ENCODE assay signal across 14 mouse cellular contexts in genomic region chr1:182254618-182255017, GRCm38 (mm10). TPM values are rescaled to one million over a fixed set of nuclear protein-coding genes. Genes with fewer than 3 reads are reported as not detected.
DNase-seq lines count a peak whose midpoint lies in the region; TF ChIP-seq lines count a peak whose summit lies in the region.
"Had no signal": no experiment of that assay in that cellular context is flagged by ENCODE, and none has a peak within 500 bp of the region (broad histone marks: within the 10 kb centered on the region; RNA-seq: fewer than 3 reads in every experiment).

No protein-coding gene starts in this region.

- no peak for TF ChIP-seq CTCF in small intestine, adult 2 months (IDR thresholded peaks at IDR 0.05; ENCODE audit: extremely low read depth, insufficient read length, insufficient replicate concordance, low read depth, low read length)

- TF ChIP-seq POLR2A in small intestine, adult 2 months (IDR thresholded peaks at IDR 0.05; ENCODE audit: low read depth, low read length) = no peak

- peak; percentile 44 for DNase-seq in lung, postnatal 25 days (ENCODE audit: low spot score)
- DNase-seq in lung, postnatal 14 days = no peak
- DNase-seq in induced T-regulatory cell, adult 2 months (ENCODE audit: low read depth) = peak; percentile 86
- peak; percentile 51 for DNase-seq in thymus, postnatal 4 days
- no peak for DNase-seq in right cerebral cortex, postnatal 10 days (ENCODE audit: low spot score in 2 of 2)
- no peak for DNase-seq in layer of hippocampus, adult 11-12 months (ENCODE audit: low spot score)
- DNase-seq in cerebellum, adult 11-12 months = no peak
- DNase-seq: adrenal gland, adult 8-10 months; cerebellum, adult 18-20 months; kidney, postnatal 36 days had no signal

- peaks cover 25% of the 10 kb centered on the region for H3K4me1 ChIP-seq in small intestine, adult 2 months (ENCODE audit: control insufficient read depth, insufficient read depth, insufficient read length, low read length)
- H3K4me1 ChIP-seq: embryonic facial prominence, embryonic 12.5 days; neural tube, embryonic 12.5 days had no signal

- no peaks in the 10 kb centered on the region for H3K27me3 ChIP-seq in small intestine, adult 2 months (ENCODE audit: control insufficient read depth, insufficient read depth, low read length)
- H3K27me3 ChIP-seq: embryonic facial prominence, embryonic 12.5 days; hindbrain, embryonic 12.5 days; neural tube, embryonic 12.5 days had no signal

- 59% methylated on average over 8 of the region's 8 CpGs for WGBS in small intestine, adult 2 months

- 0 out of 2 replicates have a peak overlapping the region, but pooled peaks have one; percentile 2 for H3K4me3 ChIP-seq in small intestine, adult 2 months (ENCODE audit: low read depth, low read length)
- H3K4me3 ChIP-seq: embryonic facial prominence, embryonic 12.5 days; hindbrain, embryonic 12.5 days; neural tube, embryonic 12.5 days had no signal

- peak overlapping the region; percentile 92 for H3K27ac ChIP-seq in small intestine, adult 2 months (ENCODE audit: insufficient read depth, low read depth, low read length)
- H3K27ac ChIP-seq: embryonic facial prominence, embryonic 12.5 days; hindbrain, embryonic 12.5 days; neural tube, embryonic 12.5 days had no signal

- H3K36me3 ChIP-seq in small intestine, adult 2 months (ENCODE audit: control insufficient read depth, insufficient read depth, low read length) = no peaks in the 10 kb centered on the region
- H3K36me3 ChIP-seq: embryonic facial prominence, embryonic 12.5 days; hindbrain, embryonic 12.5 days; neural tube, embryonic 12.5 days had no signal

RNA-seq across cellular contexts. Expression of gene Degs1, which starts 28.0 kb away (rescaled TPM):
- 8.5 and 14.1 TPM in 2 replicates for polyA plus RNA-seq in small intestine, adult 2 months (2012; rRNA removed)

Comparison
In these comparisons a context has a peak if more than half of its experiments do, and no peak if none do; other contexts are left out.
1. DNase-seq: peak in lung, postnatal 25 days (single experiment), induced T-regulatory cell, adult 2 months (single experiment) and thymus, postnatal 4 days (single experiment); none in lung, postnatal 14 days (single experiment), right cerebral cortex, postnatal 10 days (0 of 2), layer of hippocampus, adult 11-12 months (single experiment) and cerebellum, adult 11-12 months (single experiment).